Mouse (Mus musculus): Measurements from ENCODE around the gene Smchd1.

- TF ChIP-seq CTCF (IDR thresholded peaks at IDR 0.05; ENCODE audit: extremely low read depth, insufficient read length, insufficient replicate concordance, low read depth, low read length) (no peak), POLR2A (IDR thresholded peaks at IDR 0.05; ENCODE audit: low read depth, low read length) (no peak)
Observed at GRCm38 (mm10) chr17:71444126-71444525, 31.0 kb downstream of the Smchd1 start.
